Mouse (Mus musculus): Measurements from ENCODE around the gene Lmo7. TPM values are rescaled to one million over a fixed set of nuclear protein-coding genes. Genes with fewer than 3 reads are reported as not detected.

Lmo7 gene
- total RNA-seq (2017), result 1.0 and 2.8 TPM in 2 replicates

DNA sequence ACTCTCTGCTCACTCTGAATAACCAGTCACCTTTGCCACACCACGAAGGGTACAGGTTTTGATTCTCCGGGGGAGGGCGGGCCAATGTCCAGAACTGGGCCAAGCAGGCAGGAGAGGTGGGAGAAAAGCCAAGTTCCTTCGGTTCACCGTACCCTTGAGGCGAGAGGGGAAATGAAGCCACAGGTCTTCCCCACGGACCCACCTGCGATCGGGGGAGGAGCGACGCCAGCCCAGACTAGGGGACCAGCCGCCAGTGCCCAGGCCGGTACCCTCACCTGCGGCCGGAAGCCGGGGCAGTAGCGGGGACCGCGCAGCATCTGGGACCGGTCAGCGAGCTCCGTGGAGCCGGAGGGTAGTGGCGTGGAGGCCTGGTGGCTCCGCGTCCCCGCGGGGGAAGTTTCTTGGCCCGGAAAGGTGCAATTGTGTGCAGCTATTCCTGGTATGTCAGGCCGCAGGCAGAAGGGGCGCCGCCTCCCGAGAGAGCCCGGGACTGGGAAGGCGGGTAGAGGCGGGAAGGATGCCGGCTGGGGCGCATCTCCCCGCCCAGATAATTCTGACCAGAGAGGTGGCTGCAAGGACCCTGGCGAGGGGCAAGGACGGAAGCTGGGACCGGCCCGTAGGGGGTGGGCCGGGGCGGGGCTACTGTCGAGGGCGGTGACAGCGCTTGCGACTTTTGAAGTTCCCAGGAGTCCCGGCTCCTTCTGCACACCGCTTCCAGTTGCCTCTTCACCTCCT is at the start of gene Lmo7, which contains the start of gene Gm9922:
Lmo7 (plus strand) TSS at position 721 of the 735 bp plus-strand sequence.
Gm9922 (minus strand) TSS at position 578 of the 735 bp plus-strand sequence.
- ATAC-seq (replicated peaks in 1 of 2; ENCODE audit: insufficient read depth in 1 of 2, low FRiP score in 2 of 2, low TSS enrichment in 1 of 2, low read depth in 1 of 2, poor library complexity in 2 of 2, severe bottlenecking in 2 of 2), result peak; percentile 60 to 66

GRCm38 (mm10) chr14:101687696-101688095 is 42.1 kb upstream of the Lmo7 start:
- no peak for ATAC-seq (replicated peaks in 1 of 2; ENCODE audit: insufficient read depth in 1 of 2, low FRiP score in 2 of 2, low TSS enrichment in 1 of 2, low read depth in 1 of 2, poor library complexity in 2 of 2, severe bottlenecking in 2 of 2)

DNA sequence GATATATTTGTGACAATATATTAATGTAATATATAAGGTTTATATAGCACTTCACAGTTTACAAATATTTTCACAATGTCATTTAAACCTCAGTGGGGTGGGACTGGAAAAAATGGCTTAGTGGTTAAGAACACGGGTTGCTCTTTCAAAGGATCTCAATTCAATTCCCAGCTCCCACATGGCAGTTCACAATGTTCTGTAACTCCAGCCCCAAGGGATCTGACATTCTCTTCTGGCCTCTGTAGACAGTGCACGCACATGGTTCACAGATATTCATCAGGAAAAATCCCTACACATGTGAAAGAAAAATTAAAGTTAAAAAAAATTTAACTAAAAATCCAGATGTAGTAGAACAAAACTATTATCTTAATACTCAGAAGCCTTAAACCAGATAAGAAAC is 41.4 kb upstream of the Lmo7 start:
- ATAC-seq (replicated peaks in 1 of 2; ENCODE audit: insufficient read depth in 1 of 2, low FRiP score in 2 of 2, low TSS enrichment in 1 of 2, low read depth in 1 of 2, poor library complexity in 2 of 2, severe bottlenecking in 2 of 2), result no peak

- ATAC-seq (replicated peaks in 1 of 2; ENCODE audit: insufficient read depth in 1 of 2, low FRiP score in 2 of 2, low TSS enrichment in 1 of 2, low read depth in 1 of 2, poor library complexity in 2 of 2, severe bottlenecking in 2 of 2), result no peak
These were observed 25.3 kb upstream of the Lmo7 start for GRCm38 (mm10) chr14:101704479-101704878.

DNA sequence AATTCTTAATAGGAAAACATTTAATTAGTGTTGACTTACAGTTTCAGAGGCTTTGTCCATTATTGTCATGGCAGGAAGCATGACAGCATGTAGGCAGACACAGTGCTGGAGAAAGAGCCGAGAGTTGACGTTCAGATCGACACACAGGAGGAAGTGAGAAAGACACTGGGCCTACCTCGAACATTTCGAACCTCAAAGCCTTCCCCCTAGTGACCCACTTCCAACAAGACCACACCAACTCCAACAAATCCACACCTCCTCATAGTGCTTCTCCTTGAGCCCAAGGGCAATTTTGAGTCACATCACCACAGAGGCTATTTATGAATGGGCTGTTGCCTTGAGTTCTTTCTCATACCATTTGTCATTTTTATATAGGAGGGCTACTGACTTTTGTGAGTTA is 22.7 kb upstream of the Lmo7 start:
- ATAC-seq (replicated peaks in 1 of 2; ENCODE audit: insufficient read depth in 1 of 2, low FRiP score in 2 of 2, low TSS enrichment in 1 of 2, low read depth in 1 of 2, poor library complexity in 2 of 2, severe bottlenecking in 2 of 2), result no peak

DNA sequence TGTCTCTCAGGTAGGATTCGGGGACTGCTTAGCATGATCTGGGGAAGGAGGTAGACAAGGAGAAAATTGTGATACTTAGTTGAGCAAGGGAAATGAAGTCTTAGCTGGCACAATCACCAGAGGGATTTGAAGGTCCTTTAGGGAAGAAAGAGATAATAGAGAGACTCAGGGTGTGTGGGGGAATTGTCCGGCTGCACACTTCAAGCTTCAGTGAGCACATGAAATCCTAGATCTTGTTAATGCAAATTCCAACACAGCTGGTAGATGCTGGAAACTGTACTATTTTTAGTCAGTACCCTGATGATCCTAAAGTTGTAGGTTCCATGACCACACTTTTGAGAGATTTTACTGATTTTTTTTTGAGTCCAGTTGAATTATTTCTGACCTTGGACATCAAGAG is 15.3 kb upstream of the Lmo7 start:
- no peak for ATAC-seq (replicated peaks in 1 of 2; ENCODE audit: insufficient read depth in 1 of 2, low FRiP score in 2 of 2, low TSS enrichment in 1 of 2, low read depth in 1 of 2, poor library complexity in 2 of 2, severe bottlenecking in 2 of 2)

GRCm38 (mm10) chr14:101729972-101730692 is 375 bp downstream of the Lmo7 start:
- peak; percentile 19 to 48; a peak in 3 of 4 replicates for ATAC-seq (replicated peaks in 1 of 2; ENCODE audit: insufficient read depth in 1 of 2, low FRiP score in 2 of 2, low TSS enrichment in 1 of 2, low read depth in 1 of 2, poor library complexity in 2 of 2, severe bottlenecking in 2 of 2)

GRCm38 (mm10) chr14:101733542-101734303 is 4.0 kb downstream of the Lmo7 start:
- no peak for ATAC-seq (replicated peaks in 1 of 2; ENCODE audit: insufficient read depth in 1 of 2, low FRiP score in 2 of 2, low TSS enrichment in 1 of 2, low read depth in 1 of 2, poor library complexity in 2 of 2, severe bottlenecking in 2 of 2)

DNA sequence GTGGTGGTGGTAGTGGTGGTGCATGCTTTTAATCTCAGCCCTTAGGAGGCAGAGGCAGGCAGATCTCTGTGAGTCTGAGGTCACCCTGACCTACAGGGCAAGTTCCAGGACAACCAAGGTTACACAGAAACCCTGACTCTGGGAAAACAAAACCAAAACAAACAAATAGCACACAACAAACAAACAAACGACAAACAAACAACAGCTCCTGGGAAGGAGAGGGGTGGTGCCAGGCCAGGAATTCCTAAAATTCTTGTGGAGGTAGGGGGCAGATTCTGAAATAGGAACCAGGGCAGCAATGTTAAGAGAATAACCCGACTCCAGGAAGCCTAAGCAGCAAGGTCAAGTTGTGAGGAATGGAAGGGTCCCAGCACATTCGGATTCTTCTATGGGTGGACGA is 7.7 kb downstream of the Lmo7 start:
- ATAC-seq (replicated peaks in 1 of 2; ENCODE audit: insufficient read depth in 1 of 2, low FRiP score in 2 of 2, low TSS enrichment in 1 of 2, low read depth in 1 of 2, poor library complexity in 2 of 2, severe bottlenecking in 2 of 2), result no peak

DNA sequence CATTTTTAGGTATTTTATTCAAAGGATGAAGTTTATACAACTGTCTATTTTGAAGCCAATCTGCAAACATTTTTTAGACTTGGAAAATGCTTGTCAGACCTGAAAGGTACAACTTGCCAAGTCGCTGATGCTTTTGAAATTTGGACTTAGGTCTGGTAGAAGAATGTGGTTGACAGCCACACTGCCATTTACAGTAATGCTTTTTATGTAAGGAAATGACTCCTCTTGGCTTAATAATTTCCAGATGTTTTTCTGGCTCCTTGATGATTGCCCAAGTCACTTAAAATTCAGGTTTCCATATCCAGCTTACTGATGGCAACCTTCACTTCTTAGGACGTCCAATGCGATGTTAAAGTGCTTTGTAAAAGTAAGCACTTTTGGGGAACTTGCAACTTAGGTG is 16.9 kb downstream of the Lmo7 start:
- no peak for ATAC-seq (replicated peaks in 1 of 2; ENCODE audit: insufficient read depth in 1 of 2, low FRiP score in 2 of 2, low TSS enrichment in 1 of 2, low read depth in 1 of 2, poor library complexity in 2 of 2, severe bottlenecking in 2 of 2)

GRCm38 (mm10) chr14:101747811-101748210 is 18.1 kb downstream of the Lmo7 start:
- no peak for ATAC-seq (replicated peaks in 1 of 2; ENCODE audit: insufficient read depth in 1 of 2, low FRiP score in 2 of 2, low TSS enrichment in 1 of 2, low read depth in 1 of 2, poor library complexity in 2 of 2, severe bottlenecking in 2 of 2)

- ATAC-seq (replicated peaks in 1 of 2; ENCODE audit: insufficient read depth in 1 of 2, low FRiP score in 2 of 2, low TSS enrichment in 1 of 2, low read depth in 1 of 2, poor library complexity in 2 of 2, severe bottlenecking in 2 of 2), result no peak
These were observed 18.7 kb downstream of the Lmo7 start for GRCm38 (mm10) chr14:101748436-101748835.

DNA sequence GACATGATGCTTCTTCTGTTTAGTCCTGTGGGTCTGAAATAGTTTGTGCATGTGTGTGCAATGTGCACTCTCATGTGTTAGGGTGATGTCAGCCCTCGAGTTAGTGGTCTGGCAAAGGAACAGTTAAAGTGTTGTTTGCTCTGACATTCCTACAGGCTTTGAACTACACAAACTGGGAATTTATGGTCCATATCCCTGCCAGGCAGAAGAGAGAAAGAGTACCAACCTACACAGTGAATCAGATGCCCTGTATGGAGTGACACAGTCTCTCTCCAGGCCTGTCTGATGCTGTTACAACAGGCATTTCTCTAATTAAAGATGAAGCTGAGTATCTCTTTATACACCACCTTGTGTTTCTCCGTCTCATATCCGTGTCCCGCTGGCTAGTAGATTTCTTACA is 21.2 kb downstream of the Lmo7 start:
- ATAC-seq (replicated peaks in 1 of 2; ENCODE audit: insufficient read depth in 1 of 2, low FRiP score in 2 of 2, low TSS enrichment in 1 of 2, low read depth in 1 of 2, poor library complexity in 2 of 2, severe bottlenecking in 2 of 2), result no peak

GRCm38 (mm10) chr14:101755425-101755824 is 25.7 kb downstream of the Lmo7 start:
- ATAC-seq (replicated peaks in 1 of 2; ENCODE audit: insufficient read depth in 1 of 2, low FRiP score in 2 of 2, low TSS enrichment in 1 of 2, low read depth in 1 of 2, poor library complexity in 2 of 2, severe bottlenecking in 2 of 2), result no peak

GRCm38 (mm10) chr14:101762267-101762666 is 32.5 kb downstream of the Lmo7 start:
- ATAC-seq (replicated peaks in 1 of 2; ENCODE audit: insufficient read depth in 1 of 2, low FRiP score in 2 of 2, low TSS enrichment in 1 of 2, low read depth in 1 of 2, poor library complexity in 2 of 2, severe bottlenecking in 2 of 2), result peak; percentile 49 to 56; a peak in 1 of 4 replicates

- ATAC-seq (replicated peaks in 1 of 2; ENCODE audit: insufficient read depth in 1 of 2, low FRiP score in 2 of 2, low TSS enrichment in 1 of 2, low read depth in 1 of 2, poor library complexity in 2 of 2, severe bottlenecking in 2 of 2), result no peak
These were observed 34.1 kb downstream of the Lmo7 start for GRCm38 (mm10) chr14:101763762-101764295.

DNA sequence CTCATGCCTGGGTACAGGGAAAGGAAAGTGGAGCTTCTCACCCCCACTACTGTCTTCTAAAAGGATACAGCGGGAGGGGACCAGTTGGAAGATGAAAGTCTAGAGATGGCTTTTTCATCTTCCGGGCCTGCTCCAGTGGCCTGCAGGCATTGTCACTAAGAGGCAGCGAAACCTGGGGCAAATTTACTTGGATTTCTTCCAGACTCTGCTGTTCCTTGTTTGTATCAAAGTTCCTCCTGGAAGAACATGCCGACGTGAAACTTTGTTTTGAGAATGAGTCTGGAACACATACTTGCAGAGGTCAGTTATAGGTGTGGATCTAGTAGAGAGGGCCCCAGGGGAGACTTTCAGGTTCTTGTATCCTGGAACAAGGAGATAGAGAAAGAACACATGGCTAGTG is 41.6 kb downstream of the Lmo7 start:
- no peak for ATAC-seq (replicated peaks in 1 of 2; ENCODE audit: insufficient read depth in 1 of 2, low FRiP score in 2 of 2, low TSS enrichment in 1 of 2, low read depth in 1 of 2, poor library complexity in 2 of 2, severe bottlenecking in 2 of 2)

DNA sequence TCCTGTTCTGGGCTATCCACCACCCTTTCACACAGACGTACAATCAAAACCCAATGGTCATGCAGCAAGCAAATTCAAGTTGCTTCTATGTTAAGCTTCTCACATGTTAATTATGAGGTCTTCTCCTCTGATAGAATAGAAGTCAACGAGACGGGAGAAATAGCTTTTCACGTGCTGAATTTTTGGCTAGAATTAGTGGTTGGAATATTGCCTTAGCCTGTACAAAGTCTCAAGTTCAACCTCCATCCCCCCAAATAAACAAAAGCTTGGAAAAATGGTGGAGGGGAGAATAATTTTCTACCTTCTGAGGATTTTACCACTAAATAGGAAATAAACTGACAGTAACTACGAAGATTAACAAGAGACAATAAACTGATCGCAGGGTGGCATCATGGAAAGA is 42.0 kb downstream of the Lmo7 start:
- no peak for ATAC-seq (replicated peaks in 1 of 2; ENCODE audit: insufficient read depth in 1 of 2, low FRiP score in 2 of 2, low TSS enrichment in 1 of 2, low read depth in 1 of 2, poor library complexity in 2 of 2, severe bottlenecking in 2 of 2)
